Mouse (Mus musculus): ENCODE measurements around the gene Zc3h12a.

DNA sequence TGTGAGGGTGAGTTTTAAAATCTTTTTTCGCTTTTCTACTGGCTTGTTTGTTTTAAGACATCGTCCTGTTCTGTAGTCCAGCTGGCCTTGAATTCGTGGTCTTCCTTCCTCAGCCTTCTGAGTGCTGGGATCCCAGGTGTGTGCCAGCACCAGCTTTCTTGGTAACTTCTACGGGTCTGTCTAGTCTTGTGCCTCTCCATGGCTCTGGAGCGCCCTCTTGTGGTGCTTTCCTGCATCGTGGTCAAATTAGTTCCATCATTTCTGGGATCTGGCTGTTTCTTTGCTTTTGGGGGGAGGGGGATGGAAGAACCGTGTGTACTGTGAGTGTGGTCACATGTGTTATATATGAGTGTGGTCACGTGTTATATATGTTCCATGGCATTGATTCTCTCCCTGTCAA, 28.2 kb downstream of the Zc3h12a start:
- TF ChIP-seq CTCF (IDR thresholded peaks at IDR 0.05; ENCODE audit: borderline replicate concordance, insufficient read depth, low read depth, low read length): peak; percentile 89
- TF ChIP-seq POLR2A (IDR thresholded peaks at IDR 0.05; ENCODE audit: borderline replicate concordance, insufficient read depth, low read length): no peak
